ENCODE assay signal across 8 mouse cellular contexts in genomic region chr11:72207834-72208377, GRCm38 (mm10). TPM values are rescaled to one million over a fixed set of nuclear protein-coding genes. Genes with fewer than 3 reads are reported as not detected.
DNase-seq lines count a peak whose midpoint lies in the region; ATAC-seq and TF ChIP-seq lines count a peak whose summit lies in the region.

No protein-coding gene starts in this region.

- H3K4me1 ChIP-seq in neural tube, embryonic 11.5 days (ENCODE audit: control insufficient read depth, insufficient read depth, low read length): peaks cover 13% of the 10 kb centered on the region
- peaks cover 13% of the 10 kb centered on the region for H3K4me1 ChIP-seq in forebrain, postnatal 0 days (ENCODE audit: insufficient read depth)
- H3K4me1 ChIP-seq in limb, embryonic 14.5 days (ENCODE audit: control insufficient read depth, insufficient read depth, low read length): peaks cover 12% of the 10 kb centered on the region

- H3K4me3 ChIP-seq in neural tube, embryonic 11.5 days (ENCODE audit: low read depth, low read length): peak overlapping the region; percentile 87
- peak overlapping the region; percentile 77 for H3K4me3 ChIP-seq in forebrain, postnatal 0 days (ENCODE audit: low read depth, low read length)
- peak overlapping the region; percentile 80 for H3K4me3 ChIP-seq in limb, embryonic 14.5 days (replicated peaks; ENCODE audit: low read length)

- no peak for DNase-seq in neural tube, embryonic 11.5 days (ENCODE audit: low spot score)
- DNase-seq in neural tube, embryonic 10.5 days (ENCODE audit: extremely low spot score, low spot score): no peak
- DNase-seq in forebrain, postnatal 0 days: no peak
- DNase-seq in limb, embryonic 14.5 days (ENCODE audit: low spot score): no peak
- DNase-seq in yolk sac, embryonic 10.5 days (ENCODE audit: low spot score): peak; percentile 50
- no peak for DNase-seq in layer of hippocampus, adult 11-12 months (ENCODE audit: low spot score)
- no peak for DNase-seq in gastrocnemius, postnatal 14 days
- DNase-seq in urinary bladder, postnatal 36 days (ENCODE audit: low spot score in 2 of 2): no peak

- WGBS in neural tube, embryonic 11.5 days: 22% methylated on average over 17 of the region's 17 CpGs
- WGBS in forebrain, postnatal 0 days: 17% methylated on average over 17 of the region's 17 CpGs
- 13% methylated on average over 17 of the region's 17 CpGs for WGBS in limb, embryonic 14.5 days

- peak overlapping the region; percentile 78 for H3K9ac ChIP-seq in neural tube, embryonic 11.5 days (ENCODE audit: low read length)
- H3K9ac ChIP-seq in forebrain, postnatal 0 days: peak overlapping the region; percentile 80
- H3K9ac ChIP-seq in limb, embryonic 14.5 days (ENCODE audit: low read depth, low read length, severe bottlenecking): peak overlapping the region; percentile 74

- no peak overlapping the region for H3K27ac ChIP-seq in neural tube, embryonic 11.5 days (ENCODE audit: low read depth, low read length)
- 0 out of 2 replicates have a peak overlapping the region, but pooled peaks have one; percentile 80 for H3K27ac ChIP-seq in forebrain, postnatal 0 days (ENCODE audit: low read depth, low read length)
- peak overlapping the region; percentile 73; the same call in 1 of the 2 replicates for H3K27ac ChIP-seq in limb, embryonic 14.5 days (replicated peaks; ENCODE audit: low read depth, low read length)

- H3K4me2 ChIP-seq in neural tube, embryonic 11.5 days (ENCODE audit: low read depth): peak overlapping the region; percentile 51
- peak overlapping the region; percentile 83 for H3K4me2 ChIP-seq in forebrain, postnatal 0 days (ENCODE audit: low read depth)
- H3K4me2 ChIP-seq in limb, embryonic 14.5 days (replicated peaks; ENCODE audit: low read depth, low read length, severe bottlenecking): peak overlapping the region; percentile 88

- ATAC-seq in neural tube, embryonic 11.5 days (ENCODE audit: insufficient read depth, low FRiP score, low TSS enrichment): no peak
- no peak for ATAC-seq in forebrain, postnatal 0 days
- ATAC-seq in limb, embryonic 14.5 days (ENCODE audit: low FRiP score, low read depth): no peak

- TF ChIP-seq CTCF in forebrain, postnatal 0 days (IDR thresholded peaks at IDR 0.05; ENCODE audit: low read depth): no peak

- no peaks in the 10 kb centered on the region for H3K9me3 ChIP-seq in neural tube, embryonic 11.5 days (ENCODE audit: control insufficient read depth, low read length)
- H3K9me3 ChIP-seq in forebrain, postnatal 0 days (ENCODE audit: low read length): no peaks in the 10 kb centered on the region
- H3K9me3 ChIP-seq in limb, embryonic 14.5 days (ENCODE audit: control insufficient read depth, low read length): no peaks in the 10 kb centered on the region

- no peaks in the 10 kb centered on the region for H3K27me3 ChIP-seq in neural tube, embryonic 11.5 days (ENCODE audit: control insufficient read depth, insufficient read depth, low read length)
- H3K27me3 ChIP-seq in forebrain, postnatal 0 days (ENCODE audit: insufficient read depth, low read length): no peaks in the 10 kb centered on the region
- H3K27me3 ChIP-seq in limb, embryonic 14.5 days (ENCODE audit: control insufficient read depth, insufficient read depth, low read length): no peaks in the 10 kb centered on the region

- 0 out of 2 replicates have a peak, but pooled peaks cover 2% of the 10 kb centered on the region for H3K36me3 ChIP-seq in neural tube, embryonic 11.5 days (ENCODE audit: control insufficient read depth, insufficient read depth, low read length)
- peaks cover 23% of the 10 kb centered on the region for H3K36me3 ChIP-seq in forebrain, postnatal 0 days (ENCODE audit: insufficient read depth)
- peaks cover 34% of the 10 kb centered on the region for H3K36me3 ChIP-seq in limb, embryonic 14.5 days (ENCODE audit: control insufficient read depth, insufficient read depth, low read length)

- TF ChIP-seq POLR2A in limb, embryonic 14.5 days (IDR thresholded peaks at IDR 0.05; ENCODE audit: borderline replicate concordance, extremely low read depth, insufficient read depth, insufficient read length): no peak

- intact Hi-C loops in gastrocnemius, postnatal 14 days (cut with DNase I; ENCODE audit: low total_unique reads): no loop called here

RNA-seq across cellular contexts. Expression of gene Txndc17, which starts 0.6 kb away (rescaled TPM):
- polyA plus RNA-seq in neural tube, embryonic 11.5 days (2014; fragmentation: Nextera tagmentation; extraction: Ambion mirVana): 163 and 169 TPM in 2 replicates
- total RNA-seq in forebrain, postnatal 0 days (2014; rRNA removed): 61.3 and 78.8 TPM in 2 replicates
- polyA plus RNA-seq in forebrain, postnatal 0 days (2015; fragmentation: Nextera tagmentation; extraction: Ambion mirVana): 114 and 134 TPM in 2 replicates
- 86.9 and 133 TPM in 2 replicates for polyA plus RNA-seq in limb, embryonic 14.5 days (2012; rRNA removed)
- polyA plus RNA-seq in limb, embryonic 14.5 days (2014; fragmentation: Nextera tagmentation; extraction: Ambion mirVana): 235 and 239 TPM in 2 replicates
- 10 to 100 TPM; 32.1 to 33.0 TPM for total RNA-seq in gastrocnemius, postnatal 14 days (2021)

RNA-seq across cellular contexts. Expression of gene 4933427D14Rik, which starts 0.6 kb away (rescaled TPM):
- polyA plus RNA-seq in neural tube, embryonic 11.5 days (2014; fragmentation: Nextera tagmentation; extraction: Ambion mirVana): 14.5 and 15.6 TPM in 2 replicates
- total RNA-seq in forebrain, postnatal 0 days (2014; rRNA removed): 23.2 and 28.0 TPM in 2 replicates
- 11.1 TPM in 2 replicates for polyA plus RNA-seq in forebrain, postnatal 0 days (2015; fragmentation: Nextera tagmentation; extraction: Ambion mirVana)
- polyA plus RNA-seq in limb, embryonic 14.5 days (2012; rRNA removed): 15.3 and 19.2 TPM in 2 replicates
- polyA plus RNA-seq in limb, embryonic 14.5 days (2014; fragmentation: Nextera tagmentation; extraction: Ambion mirVana): 11.1 and 15.6 TPM in 2 replicates
- total RNA-seq in gastrocnemius, postnatal 14 days (2021): 1 to 10 TPM; 1.7 to 2.2 TPM

RNA-seq across cellular contexts. Expression of gene Gm43951, which starts 1.3 kb away (rescaled TPM):
- 0.11 and 0.16 TPM in 2 replicates for polyA plus RNA-seq in neural tube, embryonic 11.5 days (2014; fragmentation: Nextera tagmentation; extraction: Ambion mirVana)
- 3.3 and 3.6 TPM in 2 replicates for total RNA-seq in forebrain, postnatal 0 days (2014; rRNA removed)
- polyA plus RNA-seq in forebrain, postnatal 0 days (2015; fragmentation: Nextera tagmentation; extraction: Ambion mirVana): 0.33 and 0.62 TPM in 2 replicates
- polyA plus RNA-seq in limb, embryonic 14.5 days (2012; rRNA removed): 1.7 and 2.4 TPM in 2 replicates
- polyA plus RNA-seq in limb, embryonic 14.5 days (2014; fragmentation: Nextera tagmentation; extraction: Ambion mirVana): 0.12 TPM in 1 of 2 replicates, not detected in the other
- total RNA-seq in gastrocnemius, postnatal 14 days (2021): under 1 TPM; 0.08 to 0.13 TPM

RNA-seq across cellular contexts. Expression of gene Med31, which starts 7.5 kb away (rescaled TPM):
- 50.3 and 51.0 TPM in 2 replicates for polyA plus RNA-seq in neural tube, embryonic 11.5 days (2014; fragmentation: Nextera tagmentation; extraction: Ambion mirVana)
- total RNA-seq in forebrain, postnatal 0 days (2014; rRNA removed): 24.1 and 33.0 TPM in 2 replicates
- 43.4 and 43.9 TPM in 2 replicates for polyA plus RNA-seq in forebrain, postnatal 0 days (2015; fragmentation: Nextera tagmentation; extraction: Ambion mirVana)
- polyA plus RNA-seq in limb, embryonic 14.5 days (2012; rRNA removed): 32.9 and 33.2 TPM in 2 replicates
- 39.0 and 46.2 TPM in 2 replicates for polyA plus RNA-seq in limb, embryonic 14.5 days (2014; fragmentation: Nextera tagmentation; extraction: Ambion mirVana)
- 1 to 10 TPM; 6.3 to 6.7 TPM for total RNA-seq in gastrocnemius, postnatal 14 days (2021)

RNA-seq across cellular contexts. Expression of gene Slc13a5, which starts 59.1 kb away (rescaled TPM):
- polyA plus RNA-seq in neural tube, embryonic 11.5 days (2014; fragmentation: Nextera tagmentation; extraction: Ambion mirVana): 0.46 TPM in 1 of 2 replicates, not detected in the other
- 3.8 and 4.7 TPM in 2 replicates for total RNA-seq in forebrain, postnatal 0 days (2014; rRNA removed)
- polyA plus RNA-seq in forebrain, postnatal 0 days (2015; fragmentation: Nextera tagmentation; extraction: Ambion mirVana): 4.0 and 4.1 TPM in 2 replicates
- 5.6 and 7.5 TPM in 2 replicates for polyA plus RNA-seq in limb, embryonic 14.5 days (2012; rRNA removed)
- polyA plus RNA-seq in limb, embryonic 14.5 days (2014; fragmentation: Nextera tagmentation; extraction: Ambion mirVana): 1.7 and 3.0 TPM in 2 replicates
- total RNA-seq in gastrocnemius, postnatal 14 days (2021): under 1 TPM; 0.14 to 0.31 TPM
